Mouse (Mus musculus) adrenal gland, adult 2 months (tissue): ENCODE measurements around the gene Safb2. TPM values are rescaled to one million over a fixed set of nuclear protein-coding genes. Genes with fewer than 3 reads are reported as not detected.

Experiments used
- DNase-seq: peaks from one replicate; pipeline ENCODE4 v3.0.0; 2021
- polyA plus RNA-seq: library from polyadenylated mRNA; depleted of rRNA; stranded (reverse); fragments of >200 nt; gene quantifications from 2 replicates; pipeline ENCODE4 v1.2.3, GENCODE M21; 2012; rRNA removed
- total RNA-seq, 2 experiments: library from RNA; stranded (reverse); gene quantifications; 2 replicates each; pipeline ENCODE4 v1.2.3; 2021

Safb2 gene
- total and polyA plus RNA-seq, 3 experiments = 82.8 to 119 (median 89.2) TPM

DNA sequence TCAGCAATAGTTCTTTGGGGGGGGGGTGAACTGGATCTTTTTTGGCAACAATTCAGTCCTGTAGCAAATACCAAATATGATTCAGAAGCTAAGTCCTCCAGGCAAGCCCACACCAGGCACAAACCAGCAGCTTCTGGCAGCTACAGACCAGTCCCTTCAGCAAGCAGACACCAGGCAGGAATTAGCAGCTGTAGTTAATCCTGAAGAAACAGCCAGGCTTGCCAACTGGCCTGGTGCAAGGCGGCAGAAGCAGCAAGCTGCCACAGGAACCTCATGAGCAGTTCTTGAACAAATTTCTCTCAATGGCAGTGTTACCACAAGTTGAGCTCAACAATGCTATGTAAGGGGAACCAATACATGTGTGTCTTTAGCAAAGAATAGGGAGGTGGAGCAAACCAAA lies 61.6 kb downstream of the Safb2 start:
- DNase-seq = no peak

- DNase-seq = no peak
These were observed 68.5 kb downstream of the Safb2 start for GRCm38 (mm10) chr17:56515690-56516410.

- DNase-seq = no peak
These were observed 69.5 kb downstream of the Safb2 start for GRCm38 (mm10) chr17:56514916-56515315.

GRCm38 (mm10) chr17:56514330-56514729 lies 70.1 kb downstream of the Safb2 start:
- DNase-seq = no peak

DNA sequence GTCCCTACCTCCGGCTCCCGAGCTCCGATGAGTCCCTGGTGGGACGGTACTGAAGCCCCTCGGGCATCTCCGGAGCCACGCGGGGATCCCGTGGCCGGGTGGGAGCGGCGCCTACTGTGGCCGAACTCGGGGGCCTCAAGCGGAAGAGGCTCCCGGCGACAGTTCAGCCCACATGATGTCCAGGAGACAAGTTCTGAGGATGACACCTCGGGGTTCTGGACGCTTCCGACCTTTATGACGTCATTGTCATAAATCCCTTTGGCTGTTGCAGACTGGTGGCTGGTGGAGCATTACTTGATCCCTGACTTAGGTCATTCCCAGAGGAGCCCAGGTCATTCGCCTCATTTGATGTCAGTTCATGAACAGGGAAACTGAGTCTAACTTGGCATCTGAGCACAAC lies 72.1 kb downstream of the Safb2 start, which contains the start of gene Znrf4:
TSS of gene Znrf4 (minus strand) at position 122 of the 400 bp plus-strand sequence.
- DNase-seq = no peak

- DNase-seq = no peak
These were observed 72.7 kb downstream of the Safb2 start for GRCm38 (mm10) chr17:56511707-56512090.

GRCm38 (mm10) chr17:56510970-56511706 lies 73.2 kb downstream of the Safb2 start:
- no peak for DNase-seq

Other genes starting within 250 kb of the Safb2 start
- gene Ptprs, start 108.1 kb downstream of the Safb2 start, total RNA-seq = 100 to 1,000 TPM; 149 to 249 TPM
- gene Ptprs, start 108.1 kb downstream of the Safb2 start, polyA plus RNA-seq = 573 and 605 TPM in 2 replicates
- gene Znrf4, start 72.2 kb downstream of the Safb2 start, total RNA-seq = not detected
- gene Znrf4, start 72.2 kb downstream of the Safb2 start, polyA plus RNA-seq = not detected in 2 replicates
- gene Gm20219, start 30.2 kb downstream of the Safb2 start, total RNA-seq = under 1 TPM; 0.31 to 0.98 TPM
- 2.6 and 3.0 TPM in 2 replicates for gene Gm20219, start 30.2 kb downstream of the Safb2 start, polyA plus RNA-seq
- gene Safb, start 240 bp upstream of the Safb2 start, total RNA-seq = 100 to 1,000 TPM in 1 of 2 experiments, 10 to 100 TPM in 1; 87.4 to 126 TPM
- 77.8 and 121 TPM in 2 replicates for gene Safb, start 240 bp upstream of the Safb2 start, polyA plus RNA-seq
- 100 to 1,000 TPM; 317 to 361 TPM for gene 2410015M20Rik, start 25.2 kb upstream of the Safb2 start, total RNA-seq
- gene 2410015M20Rik, start 25.2 kb upstream of the Safb2 start, polyA plus RNA-seq = 98.0 and 117 TPM in 2 replicates
- gene Rpl36, start 28.8 kb upstream of the Safb2 start, total RNA-seq = 100 to 1,000 TPM; 720 to 828 TPM
- 1,273 and 1,721 TPM in 2 replicates for gene Rpl36, start 28.8 kb upstream of the Safb2 start, polyA plus RNA-seq
- gene Lonp1, start 42.3 kb upstream of the Safb2 start, total RNA-seq = 100 to 1,000 TPM; 549 to 571 TPM
- gene Lonp1, start 42.3 kb upstream of the Safb2 start, polyA plus RNA-seq = 447 and 560 TPM in 2 replicates
- 1 to 10 TPM; 1.1 to 6.6 TPM for gene Catsperd, start 43.6 kb upstream of the Safb2 start, total RNA-seq
- gene Catsperd, start 43.6 kb upstream of the Safb2 start, polyA plus RNA-seq = 1.4 and 1.9 TPM in 2 replicates
- gene Ranbp3, start 88.7 kb upstream of the Safb2 start, total RNA-seq = 10 to 100 TPM; 64.3 to 77.8 TPM
- 82.4 and 97.1 TPM in 2 replicates for gene Ranbp3, start 88.7 kb upstream of the Safb2 start, polyA plus RNA-seq
- gene Ndufa11, start 133.2 kb upstream of the Safb2 start, total RNA-seq = 100 to 1,000 TPM; 263 to 339 TPM
- gene Ndufa11, start 133.2 kb upstream of the Safb2 start, polyA plus RNA-seq = 862 and 877 TPM in 2 replicates
- gene Vmac, start 133.4 kb upstream of the Safb2 start, total RNA-seq = 10 to 100 TPM; 26.8 to 31.6 TPM
- gene Vmac, start 133.4 kb upstream of the Safb2 start, polyA plus RNA-seq = 50.2 and 57.3 TPM in 2 replicates
- 1 to 10 TPM; 3.2 to 3.9 TPM for gene Nrtn, start 172.9 kb upstream of the Safb2 start, total RNA-seq
- 53.9 and 64.0 TPM in 2 replicates for gene Nrtn, start 172.9 kb upstream of the Safb2 start, polyA plus RNA-seq
- gene Dus3l, start 180.2 kb upstream of the Safb2 start, total RNA-seq = 10 to 100 TPM; 30.0 to 36.2 TPM
- gene Dus3l, start 180.2 kb upstream of the Safb2 start, polyA plus RNA-seq = 104 and 121 TPM in 2 replicates
- gene Prr22, start 185.7 kb upstream of the Safb2 start, total RNA-seq = under 1 TPM; 0.43 to 0.73 TPM
- 4.7 and 5.6 TPM in 2 replicates for gene Prr22, start 185.7 kb upstream of the Safb2 start, polyA plus RNA-seq
- 1 to 10 TPM; 5.7 to 7.8 TPM for gene Rfx2, start 246.4 kb upstream of the Safb2 start, total RNA-seq
- gene Rfx2, start 246.4 kb upstream of the Safb2 start, polyA plus RNA-seq = 12.3 and 13.4 TPM in 2 replicates